Mouse (Mus musculus): ENCODE measurements around the gene Entpd6.

- TF ChIP-seq HCFC1 (IDR thresholded peaks at IDR 0.05; ENCODE audit: borderline replicate concordance, insufficient read depth, low read length) (no peak), ZC3H11A (IDR thresholded peaks at IDR 0.05; ENCODE audit: borderline replicate concordance, low read depth, low read length) (no peak), ZNF384 (IDR thresholded peaks at IDR 0.05; ENCODE audit: low read depth, low read length) (no peak)
Observed at GRCm38 (mm10) chr2:150800616-150801015, 51.8 kb downstream of the Entpd6 start.

Measured in ES-E14 (cell line).